11 mouse cellular contexts compared by ENCODE assay signal in genomic region chr2:72319028-72319798, GRCm38 (mm10). TPM values are rescaled to one million over a fixed set of nuclear protein-coding genes. Genes with fewer than 3 reads are reported as not detected.
A peak's percentile ranks its signal among the peaks of the same experiment; 100 is the strongest.
DNase-seq lines count a peak whose midpoint lies in the region; ATAC-seq and TF ChIP-seq lines count a peak whose summit lies in the region.
"Had no signal": no experiment of that assay in that cellular context is flagged by ENCODE, and none has a peak within 500 bp of the region (broad histone marks: within the 10 kb centered on the region; RNA-seq: fewer than 3 reads in every experiment).

No protein-coding gene starts in this region.

- no peak for DNase-seq in kidney, adult 8-10 months
- DNase-seq in NIH3T3 (ENCODE audit: low read depth): peak; percentile 47
- no peak for DNase-seq in hindbrain, embryonic 14.5 days (ENCODE audit: low spot score)
- DNase-seq: adrenal gland, postnatal 14 days; cerebellum, adult 9-10 months; thymus, postnatal 25 days had no signal

- H3K27ac ChIP-seq in kidney, embryonic 15.5 days: peak overlapping the region; percentile 29; the same call in 1 of the 2 replicates
- H3K27ac ChIP-seq in embryonic fibroblast, embryonic 13.5 days (ENCODE audit: insufficient read depth, low read length): peak overlapping the region; percentile 82
- H3K27ac ChIP-seq in liver, embryonic 16.5 days (ENCODE audit: low read length): no peak overlapping the region
- no peak overlapping the region for H3K27ac ChIP-seq in forebrain, embryonic 15.5 days (replicated peaks)
- no peak overlapping the region for H3K27ac ChIP-seq in hindbrain, embryonic 14.5 days

- TF ChIP-seq POLR2A in embryonic fibroblast, embryonic 13.5 days (IDR thresholded peaks at IDR 0.05; ENCODE audit: low read depth, low read length): no peak

- ATAC-seq in kidney, embryonic 15.5 days (replicated peaks; ENCODE audit: low FRiP score): no peak
- ATAC-seq in liver, embryonic 16.5 days (ENCODE audit: low read depth): peak; percentile 62; the same call in 1 of the 2 replicates
- no peak for ATAC-seq in forebrain, embryonic 15.5 days (replicated peaks)
- ATAC-seq in hindbrain, embryonic 14.5 days (ENCODE audit: low FRiP score): no peak

- no peak overlapping the region for H3K4me2 ChIP-seq in kidney, embryonic 15.5 days
- H3K4me2 ChIP-seq in liver, embryonic 16.5 days (ENCODE audit: low read depth, low read length): no peak overlapping the region
- no peak overlapping the region for H3K4me2 ChIP-seq in forebrain, embryonic 15.5 days (replicated peaks)
- H3K4me2 ChIP-seq in hindbrain, embryonic 14.5 days (replicated peaks): no peak overlapping the region

- no peaks in the 10 kb centered on the region for H3K36me3 ChIP-seq in kidney, embryonic 15.5 days
- no peaks in the 10 kb centered on the region for H3K36me3 ChIP-seq in liver, embryonic 16.5 days (ENCODE audit: control insufficient read depth, insufficient read depth)
- H3K36me3 ChIP-seq in forebrain, embryonic 15.5 days: no peaks in the 10 kb centered on the region
- no peaks in the 10 kb centered on the region for H3K36me3 ChIP-seq in hindbrain, embryonic 14.5 days (replicated peaks; ENCODE audit: control insufficient read depth, insufficient read depth)

- H3K9me3 ChIP-seq in kidney, embryonic 15.5 days (replicated peaks): no peaks in the 10 kb centered on the region
- H3K9me3 ChIP-seq in liver, embryonic 16.5 days (replicated peaks; ENCODE audit: control insufficient read depth, low read length): no peaks in the 10 kb centered on the region
- no peaks in the 10 kb centered on the region for H3K9me3 ChIP-seq in forebrain, embryonic 15.5 days
- no peaks in the 10 kb centered on the region for H3K9me3 ChIP-seq in hindbrain, embryonic 14.5 days (ENCODE audit: control insufficient read depth, low read length)
- H3K9me3 ChIP-seq: G1E had no signal

- no peak overlapping the region for H3K4me3 ChIP-seq in kidney, embryonic 15.5 days (replicated peaks)
- no peak overlapping the region for H3K4me3 ChIP-seq in embryonic fibroblast, embryonic 13.5 days (ENCODE audit: insufficient read depth, low read length)
- no peak overlapping the region for H3K4me3 ChIP-seq in liver, embryonic 16.5 days (ENCODE audit: low read depth, low read length)
- no peak overlapping the region for H3K4me3 ChIP-seq in forebrain, embryonic 15.5 days
- no peak overlapping the region for H3K4me3 ChIP-seq in hindbrain, embryonic 14.5 days (replicated peaks; ENCODE audit: low read length)

- H3K9ac ChIP-seq in kidney, embryonic 15.5 days: no peak overlapping the region
- no peak overlapping the region for H3K9ac ChIP-seq in liver, embryonic 16.5 days (ENCODE audit: low read depth, low read length)
- no peak overlapping the region for H3K9ac ChIP-seq in forebrain, embryonic 15.5 days (replicated peaks)
- H3K9ac ChIP-seq in hindbrain, embryonic 14.5 days: no peak overlapping the region

- 67% methylated on average over 7 of the region's 7 CpGs for WGBS in kidney, embryonic 15.5 days
- 54% methylated on average over 7 of the region's 7 CpGs for WGBS in liver, embryonic 16.5 days (ENCODE audit: insufficient replicate concordance)
- WGBS in forebrain, embryonic 15.5 days: 84% methylated on average over 7 of the region's 7 CpGs
- WGBS in hindbrain, embryonic 14.5 days: 88% methylated on average over 7 of the region's 7 CpGs

- H3K4me1 ChIP-seq in kidney, embryonic 15.5 days: peaks cover 36% of the 10 kb centered on the region
- peaks cover 14% of the 10 kb centered on the region for H3K4me1 ChIP-seq in embryonic fibroblast, embryonic 13.5 days (ENCODE audit: control insufficient read depth, insufficient read depth, low read length)
- H3K4me1 ChIP-seq in liver, embryonic 16.5 days (ENCODE audit: control insufficient read depth, low read depth, low read length): peaks cover 7% of the 10 kb centered on the region
- 0 out of 2 replicates have a peak, but pooled peaks cover 5% of the 10 kb centered on the region for H3K4me1 ChIP-seq in forebrain, embryonic 15.5 days
- H3K4me1 ChIP-seq in hindbrain, embryonic 14.5 days (replicated peaks; ENCODE audit: control insufficient read depth, insufficient read depth, low read length): peaks cover 5% of the 10 kb centered on the region

- TF ChIP-seq CTCF in embryonic fibroblast, embryonic 13.5 days (IDR thresholded peaks at IDR 0.05; ENCODE audit: borderline replicate concordance, insufficient read depth, low read length): no peak

- H3K27me3 ChIP-seq in kidney, embryonic 15.5 days: no peaks in the 10 kb centered on the region
- H3K27me3 ChIP-seq in liver, embryonic 16.5 days (ENCODE audit: control insufficient read depth, insufficient read depth, low read depth, low read length): no peaks in the 10 kb centered on the region
- H3K27me3 ChIP-seq in forebrain, embryonic 15.5 days: no peaks in the 10 kb centered on the region
- no peaks in the 10 kb centered on the region for H3K27me3 ChIP-seq in hindbrain, embryonic 14.5 days (ENCODE audit: control insufficient read depth, insufficient read depth, low read length)

RNA-seq across cellular contexts. Expression of gene Map3k20, which starts 33.8 kb away (rescaled TPM):
- polyA plus RNA-seq in kidney, embryonic 15.5 days (2015; fragmentation: Nextera tagmentation; extraction: Ambion mirVana): 14.5 and 14.7 TPM in 2 replicates
- 103 and 118 TPM in 2 replicates for polyA plus RNA-seq in embryonic fibroblast, embryonic 13.5 days (2011; ENCODE audit: insufficient read length, low read depth, missing spikeins)
- polyA plus RNA-seq in liver, embryonic 16.5 days (2015; fragmentation: Nextera tagmentation; extraction: Ambion mirVana): 7.3 and 7.5 TPM in 2 replicates
- 3.9 and 4.7 TPM in 2 replicates for polyA plus RNA-seq in forebrain, embryonic 15.5 days (2015; fragmentation: Nextera tagmentation; extraction: Ambion mirVana)
- 5.1 and 5.2 TPM in 2 replicates for polyA plus RNA-seq in hindbrain, embryonic 14.5 days (2014; fragmentation: Nextera tagmentation; extraction: Ambion mirVana)

Comparison
In these comparisons a context has a peak if more than half of its experiments do, and no peak if none do; other contexts are left out.
1. H3K27ac ChIP-seq: peak in kidney, embryonic 15.5 days (single experiment) and embryonic fibroblast, embryonic 13.5 days (single experiment); none in liver, embryonic 16.5 days (single experiment), forebrain, embryonic 15.5 days (single experiment) and hindbrain, embryonic 14.5 days (single experiment).